10 mouse cellular contexts compared by ENCODE assay signal in the genomic region with DNA sequence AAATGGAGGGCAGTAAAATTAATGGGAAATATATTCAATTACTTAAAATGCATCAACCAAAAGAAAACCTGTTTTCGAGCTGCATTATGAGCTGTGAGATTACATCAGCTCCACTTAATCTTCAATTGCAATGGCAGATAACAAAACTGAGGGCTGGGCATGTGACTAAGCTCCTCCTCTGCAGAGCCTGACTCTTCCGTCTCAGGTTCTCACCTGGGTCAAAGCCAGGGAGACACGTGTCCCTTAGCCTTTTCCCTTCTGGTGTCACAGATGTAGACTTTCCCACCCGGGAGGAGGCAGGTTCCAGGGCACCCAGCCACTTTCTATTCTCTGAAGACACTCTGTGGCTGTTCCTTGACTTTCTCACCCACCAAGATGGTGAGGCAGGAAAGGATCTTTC. TPM values are rescaled to one million over a fixed set of nuclear protein-coding genes. Genes with fewer than 3 reads are reported as not detected.
DNase-seq lines count a peak whose midpoint lies in the region.
"Had no signal": no experiment of that assay in that cellular context is flagged by ENCODE, and none has a peak within 500 bp of the region (broad histone marks: within the 10 kb centered on the region; RNA-seq: fewer than 3 reads in every experiment).

No protein-coding gene starts in this region.

- DNase-seq in adrenal gland, postnatal 14 days: peak; percentile 28
- DNase-seq in adrenal gland, postnatal 4 days (ENCODE audit: low spot score in 2 of 2): no peak
- DNase-seq in ovary, postnatal 14 days (ENCODE audit: low spot score): peak; percentile 6
- DNase-seq in ovary, postnatal 10 days (ENCODE audit: low spot score): no peak
- peak; percentile 37 for DNase-seq in kidney, adult 9 months
- peak; percentile 24 to 46 for DNase-seq in lung, postnatal 4 days
- no peak for DNase-seq in right cerebral cortex, adult 2 months (ENCODE audit: low spot score in 2 of 2)
- DNase-seq in left cerebral cortex, postnatal 10 days (ENCODE audit: extremely low spot score in 1 of 2, low spot score in 2 of 2): no peak
- DNase-seq: layer of hippocampus, postnatal 36 days had no signal

- intact Hi-C loops in left cerebral cortex, postnatal 10 days (cut with DNase I): no loop called here

RNA-seq across cellular contexts. Expression of a gene that starts 12.0 kb away (rescaled TPM):
- 5.9 and 6.9 TPM in 2 replicates for total RNA-seq in adrenal gland, postnatal 14 days (2021)
- total RNA-seq in adrenal gland, postnatal 4 days (2021): 1 to 10 TPM; 9.1 to 9.3 TPM
- total RNA-seq in left cerebral cortex, postnatal 10 days (2021): 1 to 10 TPM; 4.2 to 4.4 TPM
- total RNA-seq: MEL had no signal

RNA-seq across cellular contexts. Expression of a gene that starts 58.3 kb away (rescaled TPM):
- total RNA-seq in adrenal gland, postnatal 14 days (2021): 1.7 and 1.9 TPM in 2 replicates
- 1 to 10 TPM; 2.4 to 2.5 TPM for total RNA-seq in adrenal gland, postnatal 4 days (2021)
- total RNA-seq in left cerebral cortex, postnatal 10 days (2021): 1 to 10 TPM in 1 of 2 experiments, under 1 TPM in 1; 0.92 to 1.6 TPM
- total RNA-seq: MEL had no signal

RNA-seq across cellular contexts. Expression of a gene that starts 58.3 kb away (rescaled TPM):
- total RNA-seq in adrenal gland, postnatal 14 days (2021): 4.2 and 6.2 TPM in 2 replicates
- total RNA-seq in adrenal gland, postnatal 4 days (2021): 1 to 10 TPM; 8.0 to 8.3 TPM
- total RNA-seq in left cerebral cortex, postnatal 10 days (2021): 1 to 10 TPM; 2.6 to 3.2 TPM
- total RNA-seq: layer of hippocampus, postnatal 36 days; MEL had no signal

Comparison
In these comparisons a context has a peak if more than half of its experiments do, and no peak if none do; other contexts are left out.
1. DNase-seq: peak in adrenal gland, postnatal 14 days (single experiment), ovary, postnatal 14 days (single experiment), kidney, adult 9 months (single experiment) and lung, postnatal 4 days (2 of 2); none in adrenal gland, postnatal 4 days (0 of 2), ovary, postnatal 10 days (single experiment), right cerebral cortex, adult 2 months (0 of 2) and left cerebral cortex, postnatal 10 days (0 of 2).